Mouse (Mus musculus): ENCODE data around the gene Cnga1. TPM values are rescaled to one million over a fixed set of nuclear protein-coding genes. Genes with fewer than 3 reads are reported as not detected.

Gene Cnga1
- polyA plus RNA-seq, 1 experiment from 2014 or later: not detected

Other genes with a start within 250 kb of the Cnga1 start
- 4.5 and 5.3 TPM in 2 replicates for gene Corin, start 139.8 kb downstream of the Cnga1 start, polyA plus RNA-seq (2014; fragmentation: Nextera tagmentation; extraction: Ambion mirVana)
- gene Nfxl1, start 84.6 kb downstream of the Cnga1 start, polyA plus RNA-seq (2014; fragmentation: Nextera tagmentation; extraction: Ambion mirVana): 20.9 and 26.2 TPM in 2 replicates
- gene Zar1, start 63.0 kb downstream of the Cnga1 start, polyA plus RNA-seq (2014; fragmentation: Nextera tagmentation; extraction: Ambion mirVana): 0.74 and 1.1 TPM in 2 replicates
- gene Gm5868, start 56.7 kb downstream of the Cnga1 start, polyA plus RNA-seq (2014; fragmentation: Nextera tagmentation; extraction: Ambion mirVana): 0.56 and 0.81 TPM in 2 replicates
- gene Nipal1, start 3.5 kb upstream of the Cnga1 start, polyA plus RNA-seq (2014; fragmentation: Nextera tagmentation; extraction: Ambion mirVana): 2.0 and 9.0 TPM in 2 replicates
- 0.11 and 0.12 TPM in 2 replicates for gene Txk, start 108.5 kb upstream of the Cnga1 start, polyA plus RNA-seq (2014; fragmentation: Nextera tagmentation; extraction: Ambion mirVana)
- 7.8 and 7.9 TPM in 2 replicates for gene Tec, start 224.2 kb upstream of the Cnga1 start, polyA plus RNA-seq (2014; fragmentation: Nextera tagmentation; extraction: Ambion mirVana)